Comparison of ENCODE assay signal across 21 mouse cellular contexts in genomic region chr11:4756460-4756859, GRCm38 (mm10). TPM values are rescaled to one million over a fixed set of nuclear protein-coding genes. Genes with fewer than 3 reads are reported as not detected.
"Had no signal": no experiment of that assay in that cellular context is flagged by ENCODE, and none has a peak within 500 bp of the region (broad histone marks: within the 10 kb centered on the region; RNA-seq: fewer than 3 reads in every experiment).

No protein-coding gene starts in this region.

- H3K36me3 ChIP-seq: midbrain, embryonic 10.5 days; midbrain, embryonic 12.5 days; neural tube, embryonic 13.5 days; neural tube, embryonic 15.5 days had no signal

- H3K27ac ChIP-seq: midbrain, embryonic 10.5 days; midbrain, embryonic 12.5 days; neural tube, embryonic 15.5 days had no signal

- ATAC-seq: midbrain, embryonic 16.5 days had no signal

- H3K9ac ChIP-seq: lung, embryonic 14.5 days; midbrain, embryonic 12.5 days; neural tube, embryonic 13.5 days; neural tube, embryonic 15.5 days had no signal

- H3K27me3 ChIP-seq: neural tube, embryonic 15.5 days had no signal

- H3K4me3 ChIP-seq: midbrain, embryonic 10.5 days; midbrain, embryonic 12.5 days; myocyte; neural tube, embryonic 13.5 days; neural tube, embryonic 15.5 days had no signal

- H3K4me2 ChIP-seq: lung, embryonic 14.5 days; midbrain, embryonic 12.5 days; neural tube, embryonic 13.5 days; neural tube, embryonic 15.5 days had no signal

- DNase-seq: lung, adult 18-20 months; lung, embryonic 14.5 days; lung, postnatal 10 days; lung, postnatal 4 days; midbrain, embryonic 14.5 days; retina, postnatal 1 day; right cerebral cortex, adult 18-20 months; right cerebral cortex, postnatal 25 days; right cerebral cortex, postnatal 4 days; spleen, adult 18-20 months; thymus, adult 18-20 months; thymus, postnatal 14 days; thymus, postnatal 36 days had no signal

- H3K9me3 ChIP-seq: neural tube, embryonic 15.5 days had no signal

RNA-seq across cellular contexts. Expression of gene Cabp7, which starts 9.9 kb away (rescaled TPM):
- total RNA-seq: megakaryocyte-erythroid progenitor cell, adult 5-6 weeks had no signal
- polyA plus RNA-seq: small intestine, adult 2 months had no signal
